Mouse (Mus musculus) activated CD4-positive, CD25-positive, alpha-beta regulatory T cell, adult 4 months (primary cell): ENCODE data around the gene Espnl. TPM values are rescaled to one million over a fixed set of nuclear protein-coding genes. Genes with fewer than 3 reads are reported as not detected.

ENCODE experiments used
- ATAC-seq: one replicate; pipeline ENCODE4 v1.8.0; 2017
- polyA plus RNA-seq, 2 experiments: library from polyadenylated mRNA; unstranded; fragments of 100-300 nt; shearing (Covaris generic); gene quantifications; one replicate each; pipeline ENCODE4 v1.2.1; 2017

Espnl gene
- polyA plus RNA-seq, 2 experiments from 2014 or later, result not detected

- ATAC-seq, result no peak
Measured at GRCm38 (mm10) chr1:91390369-91390768, 68.5 kb downstream of the Espnl start.

- ATAC-seq, result peak; percentile 3
Measured at GRCm38 (mm10) chr1:91397927-91398259, 76.0 kb downstream of the Espnl start.

Other genes starting within 250 kb of the Espnl start
- 1 to 10 TPM; 1.7 TPM for gene Rbm44, start 177.0 kb upstream of the Espnl start, polyA plus RNA-seq
- 10 to 100 TPM; 25.3 to 30.0 TPM for gene Ramp1, start 142.3 kb upstream of the Espnl start, polyA plus RNA-seq
- gene Ube2f, start 71.8 kb upstream of the Espnl start, polyA plus RNA-seq, result 10 to 100 TPM; 74.4 to 95.6 TPM
- 10 to 100 TPM; 42.0 to 57.3 TPM for gene Scly, start 23.7 kb upstream of the Espnl start, polyA plus RNA-seq
- gene Klhl30, start 28.9 kb downstream of the Espnl start, polyA plus RNA-seq, result not detected
- gene Erfe, start 44.4 kb downstream of the Espnl start, polyA plus RNA-seq, result not detected
- gene Ilkap, start 76.7 kb downstream of the Espnl start, polyA plus RNA-seq, result 10 to 100 TPM; 37.7 to 41.9 TPM
- 10 to 100 TPM; 14.6 to 17.3 TPM for gene Hes6, start 92.0 kb downstream of the Espnl start, polyA plus RNA-seq
- gene Per2, start 137.2 kb downstream of the Espnl start, polyA plus RNA-seq, result under 1 TPM; 0.52 to 0.89 TPM
- gene Traf3ip1, start 172.6 kb downstream of the Espnl start, polyA plus RNA-seq, result 1 to 10 TPM; 3.0 to 3.1 TPM
- 1 to 10 TPM; 2.3 to 2.8 TPM for gene Asb1, start 218.5 kb downstream of the Espnl start, polyA plus RNA-seq